Mouse (Mus musculus): ENCODE data around the gene Ssxb3. TPM values are rescaled to one million over a fixed set of nuclear protein-coding genes. Genes with fewer than 3 reads are reported as not detected.
"Not testable (repeated sequence)": the region's sequence is repeated elsewhere in the genome, so short reads cannot be mapped to it uniquely, and the experiment has no call there.

Ssxb3 gene
- not detected in 2 replicates for polyA plus RNA-seq (2015; fragmentation: Nextera tagmentation; extraction: Ambion mirVana)

DNA sequence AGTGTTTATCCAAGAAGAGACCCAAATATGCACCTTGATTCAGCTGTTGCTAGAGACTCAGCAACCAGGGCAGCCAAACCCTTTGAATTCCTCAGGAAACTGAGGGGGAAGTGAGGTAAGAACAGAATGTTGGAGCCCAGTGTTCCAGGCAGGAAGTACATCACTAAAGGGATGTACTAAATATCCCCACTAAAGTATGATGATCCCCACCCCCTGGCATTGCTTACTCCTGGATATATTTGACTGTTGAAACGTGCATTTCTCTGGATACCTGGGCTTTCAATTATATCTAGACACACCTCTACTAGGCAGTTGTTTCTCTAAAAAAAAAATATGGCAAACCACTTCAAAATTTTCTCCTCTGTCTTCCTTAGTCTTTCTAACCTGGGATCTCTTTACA lies at the start of gene Ssxb3:
Gene Ssxb3, minus strand, starts transcription at position 101 of the 400 bp plus-strand sequence.
- ATAC-seq; H3K27me3 ChIP-seq (ENCODE audit: control insufficient read depth, insufficient read depth, low read depth, low read length); H3K36me3 ChIP-seq (ENCODE audit: control insufficient read depth, insufficient read depth, low read length); H3K4me2 ChIP-seq (ENCODE audit: low read length); H3K4me3 ChIP-seq (ENCODE audit: low read depth, low read length); H3K9me3 ChIP-seq (replicated peaks; ENCODE audit: control insufficient read depth, low read length, poor library complexity, severe bottlenecking); H3K27ac ChIP-seq (ENCODE audit: low read length); H3K4me1 ChIP-seq (ENCODE audit: control insufficient read depth, insufficient read depth, low read length); H3K9ac ChIP-seq (ENCODE audit: low read depth, low read length): not testable (repeated sequence)
- 54% methylated on average over 1 of the region's 1 CpGs for WGBS

DNA sequence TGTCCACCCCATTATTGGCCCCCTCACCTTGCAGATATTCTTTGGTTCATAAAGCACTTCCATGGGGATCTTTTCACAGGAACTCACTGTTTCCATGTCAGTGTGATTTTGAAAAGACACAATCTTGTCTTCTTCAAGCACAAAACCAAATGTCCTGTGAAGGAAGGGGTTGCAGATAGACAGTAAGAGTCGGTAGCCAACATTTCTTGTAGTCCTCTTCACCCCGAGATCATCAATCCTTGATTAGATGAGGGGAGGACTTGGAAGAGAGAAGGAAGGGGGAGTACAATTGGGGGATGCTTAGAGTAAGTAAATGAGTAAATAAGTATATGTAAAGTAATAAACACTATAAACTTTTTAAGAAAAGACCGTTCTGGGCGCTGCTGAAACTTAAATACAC lies 43.5 kb downstream of the Ssxb3 start, which contains the start of gene Ssxb6:
Gene Ssxb6, minus strand, starts transcription at position 101 of the 400 bp plus-strand sequence.
- H3K4me1 ChIP-seq (ENCODE audit: control insufficient read depth, insufficient read depth, low read length); H3K9ac ChIP-seq (ENCODE audit: low read depth, low read length); H3K27me3 ChIP-seq (ENCODE audit: control insufficient read depth, insufficient read depth, low read depth, low read length); H3K4me3 ChIP-seq (ENCODE audit: low read depth, low read length); H3K9me3 ChIP-seq (replicated peaks; ENCODE audit: control insufficient read depth, low read length, poor library complexity, severe bottlenecking); H3K27ac ChIP-seq (ENCODE audit: low read length); H3K4me2 ChIP-seq (ENCODE audit: low read length); ATAC-seq; H3K36me3 ChIP-seq (ENCODE audit: control insufficient read depth, insufficient read depth, low read length): not testable (repeated sequence)
- 77% methylated on average over 4 of the region's 4 CpGs for WGBS

Other genes with a start within 250 kb of the Ssxb3 start
- gene Ssxb9, start 224.8 kb downstream of the Ssxb3 start, polyA plus RNA-seq (2015; fragmentation: Nextera tagmentation; extraction: Ambion mirVana), result not detected in 2 replicates
- not detected in 2 replicates for gene Ssxb1, start 178.5 kb downstream of the Ssxb3 start, polyA plus RNA-seq (2015; fragmentation: Nextera tagmentation; extraction: Ambion mirVana)
- not detected in 2 replicates for gene Ssxb2, start 130.1 kb downstream of the Ssxb3 start, polyA plus RNA-seq (2015; fragmentation: Nextera tagmentation; extraction: Ambion mirVana)
- gene Gm14459, start 66.9 kb downstream of the Ssxb3 start, polyA plus RNA-seq (2015; fragmentation: Nextera tagmentation; extraction: Ambion mirVana), result not detected in 2 replicates
- not detected in 2 replicates for gene Ssxb6, start 43.6 kb downstream of the Ssxb3 start, polyA plus RNA-seq (2015; fragmentation: Nextera tagmentation; extraction: Ambion mirVana)
- gene Ssxb8, start 99.0 kb upstream of the Ssxb3 start, polyA plus RNA-seq (2015; fragmentation: Nextera tagmentation; extraction: Ambion mirVana), result not detected in 2 replicates
- gene Ssx9, start 156.6 kb upstream of the Ssxb3 start, polyA plus RNA-seq (2015; fragmentation: Nextera tagmentation; extraction: Ambion mirVana), result not detected in 2 replicates
- gene Ssxb5, start 211.9 kb upstream of the Ssxb3 start, polyA plus RNA-seq (2015; fragmentation: Nextera tagmentation; extraction: Ambion mirVana), result not detected in 2 replicates